Mouse (Mus musculus): ENCODE measurements around the gene Chst12. TPM values are rescaled to one million over a fixed set of nuclear protein-coding genes. Genes with fewer than 3 reads are reported as not detected.

Gene Chst12
- polyA plus RNA-seq, 1 experiment, result 51.3 TPM

DNA sequence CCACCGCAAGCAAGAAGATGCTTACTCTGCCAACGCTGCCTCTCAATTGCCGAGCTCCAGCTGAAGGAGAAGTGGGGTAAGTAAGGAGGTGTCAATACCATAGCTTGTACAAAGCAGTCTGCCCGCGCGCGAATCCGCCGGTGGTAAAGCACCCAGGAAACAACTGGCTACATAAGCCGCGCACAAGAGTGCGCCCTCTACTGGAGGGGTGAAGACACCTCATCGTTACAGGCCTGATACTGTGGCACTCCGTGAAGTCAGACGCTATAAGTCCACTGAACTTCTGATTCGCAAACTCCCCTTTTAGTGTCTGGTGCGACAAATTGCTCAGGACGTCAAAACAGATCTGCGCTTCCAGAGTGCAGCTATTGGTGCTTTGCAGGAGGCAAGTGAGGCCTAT lies 41.0 kb downstream of the Chst12 start:
- H3K27ac ChIP-seq (ENCODE audit: insufficient read depth, low read depth, low read length), result no peak overlapping the region
- H3K4me3 ChIP-seq (ENCODE audit: insufficient read depth, low read length), result no peak overlapping the region
- no peak for TF ChIP-seq POLR2A (IDR thresholded peaks at IDR 0.05; ENCODE audit: borderline replicate concordance, low read depth, low read length)
- peak; percentile 39; the same call in 1 of the 2 replicates for TF ChIP-seq CTCF (IDR thresholded peaks at IDR 0.05; ENCODE audit: low read depth, low read length)
- no peaks in the 10 kb centered on the region for H3K4me1 ChIP-seq (ENCODE audit: control insufficient read depth, insufficient read depth, low read length)

DNA sequence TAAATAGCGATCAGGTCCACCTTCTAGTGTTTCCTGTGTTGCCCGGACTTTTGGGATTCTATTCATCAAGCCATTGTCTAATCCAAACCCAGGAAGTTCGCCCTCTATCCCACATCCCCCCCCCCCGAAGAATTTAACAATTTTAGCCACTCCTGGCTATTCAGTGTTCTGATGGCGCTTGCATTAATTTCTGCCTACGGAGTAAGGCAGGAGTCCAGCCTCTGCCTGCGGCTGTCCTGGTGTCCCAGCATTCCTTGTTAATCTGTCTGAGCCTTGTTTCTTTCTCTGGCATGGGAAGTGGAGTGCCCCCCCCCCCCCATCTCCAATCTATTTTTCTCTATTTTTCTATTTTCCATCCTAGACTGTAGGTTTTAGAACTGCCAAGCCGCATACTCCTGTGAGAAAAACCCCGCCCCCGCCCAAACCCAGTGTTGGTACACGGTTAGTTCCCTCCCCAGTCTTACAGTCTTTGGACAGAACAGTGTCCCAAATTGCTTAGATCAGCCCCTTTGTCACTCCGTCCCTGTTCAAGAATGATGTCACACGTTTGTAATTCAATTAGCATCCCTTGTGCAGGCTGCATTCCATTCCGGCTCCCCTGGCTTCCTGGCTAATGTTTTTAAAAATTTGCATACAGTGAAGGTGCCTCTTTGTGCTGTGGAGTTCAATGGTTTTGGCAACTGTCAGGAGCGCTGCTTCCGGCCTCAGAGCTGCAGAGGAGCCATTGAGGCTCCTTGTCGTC lies 44.1 kb downstream of the Chst12 start:
- TF ChIP-seq POLR2A (IDR thresholded peaks at IDR 0.05; ENCODE audit: borderline replicate concordance, low read depth, low read length) (no peak), CTCF (IDR thresholded peaks at IDR 0.05; ENCODE audit: low read depth, low read length) (no peak)
- Histone ChIP-seq H3K4me1 (ENCODE audit: control insufficient read depth, insufficient read depth, low read length) (no peaks in the 10 kb centered on the region), H3K4me3 (ENCODE audit: insufficient read depth, low read length) (no peak overlapping the region), H3K27ac (ENCODE audit: insufficient read depth, low read depth, low read length) (no peak overlapping the region)

DNA sequence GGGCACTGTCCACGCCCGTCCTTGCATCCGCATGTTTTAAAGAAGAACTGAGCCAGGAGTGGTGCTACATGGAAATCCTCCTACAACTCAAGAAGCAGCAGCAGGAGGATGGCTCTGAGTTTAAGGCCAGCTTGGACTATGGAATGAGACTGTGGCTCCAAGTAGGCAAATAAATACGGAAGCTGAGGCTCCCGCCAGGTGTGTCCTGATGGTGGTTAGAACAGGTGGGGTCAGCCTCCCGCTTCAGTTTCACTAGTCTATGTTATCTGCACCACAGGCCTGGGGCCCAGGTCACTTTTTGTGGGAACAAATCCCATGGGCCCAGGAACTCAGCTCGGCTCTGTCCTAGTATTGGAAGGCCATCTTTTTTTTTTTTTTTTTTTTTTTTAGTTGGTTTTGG lies 48.4 kb downstream of the Chst12 start:
- Histone ChIP-seq H3K4me1 (ENCODE audit: control insufficient read depth, insufficient read depth, low read length) (no peaks in the 10 kb centered on the region), H3K27ac (ENCODE audit: insufficient read depth, low read depth, low read length) (no peak overlapping the region), H3K4me3 (ENCODE audit: insufficient read depth, low read length) (no peak overlapping the region)
- no peak for TF ChIP-seq POLR2A (IDR thresholded peaks at IDR 0.05; ENCODE audit: borderline replicate concordance, low read depth, low read length)
- TF ChIP-seq CTCF (IDR thresholded peaks at IDR 0.05; ENCODE audit: low read depth, low read length), result no peak

DNA sequence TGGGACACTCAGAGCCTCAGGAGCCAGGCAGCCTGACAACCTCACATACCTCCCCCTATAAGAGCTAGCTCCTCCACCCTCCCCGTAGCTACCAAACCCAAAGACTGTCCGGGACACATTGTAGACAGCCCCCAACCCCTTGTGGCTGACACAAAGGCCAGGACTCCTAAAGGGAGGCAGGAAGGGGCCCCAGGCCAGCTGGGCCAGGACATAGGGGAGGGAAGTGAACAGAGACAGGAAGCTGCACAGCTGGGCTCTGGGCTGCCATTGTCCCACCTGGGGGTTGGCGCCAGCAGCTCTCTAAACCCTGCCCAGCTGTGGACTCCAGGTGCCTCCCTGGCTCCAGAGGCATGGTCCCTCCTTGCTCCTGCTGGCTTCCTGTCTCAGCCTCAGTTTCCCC lies 51.5 kb downstream of the Chst12 start:
- Histone ChIP-seq H3K4me1 (ENCODE audit: control insufficient read depth, insufficient read depth, low read length) (no peaks in the 10 kb centered on the region), H3K4me3 (ENCODE audit: insufficient read depth, low read length) (no peak overlapping the region)
- TF ChIP-seq CTCF (IDR thresholded peaks at IDR 0.05; ENCODE audit: low read depth, low read length), result no peak
- TF ChIP-seq POLR2A (IDR thresholded peaks at IDR 0.05; ENCODE audit: borderline replicate concordance, low read depth, low read length), result no peak

DNA sequence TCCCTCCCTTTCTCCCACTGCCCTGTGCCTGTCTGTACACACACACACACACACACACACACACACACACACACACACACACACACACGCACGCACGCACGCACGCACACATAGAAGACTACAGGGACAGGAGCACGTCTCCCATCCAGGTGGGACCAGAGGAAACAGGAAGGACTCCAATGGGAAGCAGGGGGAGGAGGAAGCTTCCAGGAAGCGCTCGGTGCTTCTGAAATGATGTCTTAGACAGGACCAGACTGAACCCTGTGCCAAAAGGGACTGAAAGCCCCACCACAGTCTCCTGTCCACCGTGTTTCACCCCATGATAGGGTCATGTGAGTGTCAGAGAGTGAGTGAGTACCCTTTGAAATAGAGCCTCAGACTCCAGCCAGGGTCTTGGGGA lies 57.3 kb downstream of the Chst12 start:
- Histone ChIP-seq H3K4me1 (ENCODE audit: control insufficient read depth, insufficient read depth, low read length) (no peaks in the 10 kb centered on the region), H3K27ac (ENCODE audit: insufficient read depth, low read depth, low read length) (no peak overlapping the region), H3K4me3 (ENCODE audit: insufficient read depth, low read length) (no peak overlapping the region)
- TF ChIP-seq POLR2A (IDR thresholded peaks at IDR 0.05; ENCODE audit: borderline replicate concordance, low read depth, low read length), result no peak
- TF ChIP-seq CTCF (IDR thresholded peaks at IDR 0.05; ENCODE audit: low read depth, low read length), result no peak

More for the DNA sequence above, 51.5 kb downstream of the Chst12 start:
- no peak overlapping the region for H3K27ac ChIP-seq (ENCODE audit: insufficient read depth, low read depth, low read length)

DNA sequence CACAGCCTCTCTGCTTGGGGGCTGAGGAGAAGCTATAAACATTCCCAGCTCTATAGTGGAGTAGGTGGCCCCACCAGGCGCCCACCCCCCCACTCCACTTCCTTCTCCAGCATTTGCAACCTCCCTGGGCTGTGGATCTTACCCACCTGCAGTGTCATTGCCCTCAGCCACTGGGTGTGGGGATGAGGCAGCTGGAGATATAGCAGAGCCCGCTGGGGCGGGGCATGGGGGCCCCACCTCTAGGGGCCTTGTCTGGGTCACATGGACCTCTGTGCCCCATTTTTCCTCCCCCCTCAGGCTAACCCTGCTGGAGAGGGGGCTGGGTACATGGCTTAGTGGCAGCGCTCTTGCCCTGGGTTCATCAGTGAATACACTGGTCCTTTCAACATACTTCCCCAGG lies 59.5 kb downstream of the Chst12 start, which contains the start of gene Grifin:
TSS of gene Grifin (minus strand) at position 176 of the 400 bp plus-strand sequence.
- H3K27ac ChIP-seq (ENCODE audit: insufficient read depth, low read depth, low read length), result no peak within 1 kb of the TSS
- TF ChIP-seq POLR2A (IDR thresholded peaks at IDR 0.05; ENCODE audit: borderline replicate concordance, low read depth, low read length), result no peak
- no peak for TF ChIP-seq CTCF (IDR thresholded peaks at IDR 0.05; ENCODE audit: low read depth, low read length)
- H3K4me3 ChIP-seq (ENCODE audit: insufficient read depth, low read length), result no peak within 1 kb of the TSS
- no peaks in the 10 kb centered on the region for H3K4me1 ChIP-seq (ENCODE audit: control insufficient read depth, insufficient read depth, low read length)

DNA sequence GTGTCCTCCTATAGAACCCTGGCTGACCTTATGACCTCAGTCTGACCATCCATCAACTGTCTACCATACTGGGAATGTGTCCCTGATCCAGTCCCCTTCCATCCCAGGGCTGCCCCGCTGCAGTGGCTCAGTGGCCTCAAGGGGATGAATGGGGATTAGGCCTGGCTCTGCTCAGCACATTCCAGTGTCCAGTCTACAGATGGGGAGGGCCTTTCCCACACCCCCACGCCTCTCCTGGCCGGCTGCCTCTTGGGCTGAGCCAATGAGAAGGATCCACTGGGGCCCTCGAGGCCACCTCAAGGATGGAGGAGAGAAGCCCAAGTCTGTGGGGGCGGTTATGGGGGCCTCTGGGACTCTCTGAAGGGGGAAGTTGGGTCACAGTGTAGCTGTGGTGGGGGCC lies 60.1 kb downstream of the Chst12 start:
- no peak overlapping the region for H3K4me3 ChIP-seq (ENCODE audit: insufficient read depth, low read length)
- no peaks in the 10 kb centered on the region for H3K4me1 ChIP-seq (ENCODE audit: control insufficient read depth, insufficient read depth, low read length)
- TF ChIP-seq CTCF (IDR thresholded peaks at IDR 0.05; ENCODE audit: low read depth, low read length) (no peak), POLR2A (IDR thresholded peaks at IDR 0.05; ENCODE audit: borderline replicate concordance, low read depth, low read length) (no peak)
- no peak overlapping the region for H3K27ac ChIP-seq (ENCODE audit: insufficient read depth, low read depth, low read length)

DNA sequence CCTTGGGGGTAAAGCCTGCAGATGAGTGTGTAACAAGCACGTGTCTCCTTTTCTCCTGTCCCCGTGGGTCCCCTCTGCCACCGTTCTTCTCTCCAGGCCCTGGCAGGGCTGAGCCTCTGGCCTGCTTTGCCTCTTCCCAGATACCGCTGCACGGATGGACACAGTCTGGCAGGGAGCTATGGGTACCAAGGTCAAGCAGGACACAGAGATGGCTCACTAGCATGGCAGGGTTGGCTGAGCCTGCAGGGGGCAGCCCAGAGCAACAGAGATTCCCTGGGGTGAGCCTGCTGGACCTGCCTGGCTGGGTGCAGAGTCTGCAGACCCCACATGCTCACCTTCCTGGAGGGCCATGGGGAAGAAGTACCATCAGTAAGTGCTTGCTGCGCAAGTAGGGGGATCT lies 60.5 kb downstream of the Chst12 start:
- TF ChIP-seq POLR2A (IDR thresholded peaks at IDR 0.05; ENCODE audit: borderline replicate concordance, low read depth, low read length) (no peak), CTCF (IDR thresholded peaks at IDR 0.05; ENCODE audit: low read depth, low read length) (peak; percentile 8; the same call in 1 of the 2 replicates)
- Histone ChIP-seq H3K27ac (ENCODE audit: insufficient read depth, low read depth, low read length) (no peak overlapping the region), H3K4me1 (ENCODE audit: control insufficient read depth, insufficient read depth, low read length) (no peaks in the 10 kb centered on the region), H3K4me3 (ENCODE audit: insufficient read depth, low read length) (no peak overlapping the region)

DNA sequence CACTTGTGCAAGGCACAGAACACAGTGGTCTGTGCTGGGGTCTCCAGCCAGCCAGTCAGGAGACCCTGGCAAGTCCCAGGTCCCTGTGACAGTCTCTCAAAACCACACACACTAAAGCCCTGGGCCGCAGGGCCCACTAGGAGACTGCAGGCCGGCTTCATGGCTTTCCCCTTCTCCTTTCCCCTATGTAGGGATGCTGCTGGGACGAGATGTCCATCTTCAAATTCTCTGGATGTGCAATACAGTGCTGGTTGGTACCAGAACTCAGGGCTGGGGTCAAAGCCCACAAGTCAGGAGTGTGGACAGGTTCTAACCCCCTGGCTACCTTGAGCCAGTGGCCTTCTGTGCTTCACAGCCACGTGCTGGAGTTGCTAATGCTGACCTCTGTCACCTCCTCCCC lies 60.9 kb downstream of the Chst12 start:
- H3K4me1 ChIP-seq (ENCODE audit: control insufficient read depth, insufficient read depth, low read length), result no peaks in the 10 kb centered on the region
- no peak overlapping the region for H3K27ac ChIP-seq (ENCODE audit: insufficient read depth, low read depth, low read length)
- no peak overlapping the region for H3K4me3 ChIP-seq (ENCODE audit: insufficient read depth, low read length)
- TF ChIP-seq POLR2A (IDR thresholded peaks at IDR 0.05; ENCODE audit: borderline replicate concordance, low read depth, low read length) (no peak), CTCF (IDR thresholded peaks at IDR 0.05; ENCODE audit: low read depth, low read length) (no peak)

DNA sequence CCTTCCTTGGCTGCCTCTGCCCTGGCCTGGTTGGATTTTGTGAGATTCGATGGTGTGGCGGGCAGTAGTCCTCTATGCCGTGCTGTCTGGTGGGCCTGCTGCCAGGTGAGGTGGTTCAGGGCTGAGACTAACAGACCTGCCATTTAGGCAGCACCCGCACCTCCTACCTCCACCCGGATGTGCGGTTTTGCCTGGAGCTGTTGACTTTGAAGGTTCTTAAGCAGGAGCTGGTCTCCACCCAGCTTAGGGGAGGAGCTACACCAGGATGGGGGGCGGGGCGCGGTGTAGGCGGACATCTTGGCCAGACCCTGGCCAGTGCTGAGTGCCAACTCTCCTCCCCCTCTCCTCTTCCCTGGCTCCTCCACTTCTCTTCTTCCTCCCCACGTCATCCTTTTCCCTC lies 62.0 kb downstream of the Chst12 start:
- Histone ChIP-seq H3K4me1 (ENCODE audit: control insufficient read depth, insufficient read depth, low read length) (no peaks in the 10 kb centered on the region), H3K4me3 (ENCODE audit: insufficient read depth, low read length) (no peak overlapping the region), H3K27ac (ENCODE audit: insufficient read depth, low read depth, low read length) (no peak overlapping the region)
- no peak for TF ChIP-seq POLR2A (IDR thresholded peaks at IDR 0.05; ENCODE audit: borderline replicate concordance, low read depth, low read length)
- no peak for TF ChIP-seq CTCF (IDR thresholded peaks at IDR 0.05; ENCODE audit: low read depth, low read length)

Data from bone marrow macrophage, adult 2 months (primary cell).